Mouse (Mus musculus) layer of hippocampus, adult 9-11 months (tissue): Measurements from ENCODE around the gene Rgs19.

Experiments
- DNase-seq: peaks from one replicate; pipeline ENCODE4 v3.0.0; 2022

Rgs19 gene

DNA sequence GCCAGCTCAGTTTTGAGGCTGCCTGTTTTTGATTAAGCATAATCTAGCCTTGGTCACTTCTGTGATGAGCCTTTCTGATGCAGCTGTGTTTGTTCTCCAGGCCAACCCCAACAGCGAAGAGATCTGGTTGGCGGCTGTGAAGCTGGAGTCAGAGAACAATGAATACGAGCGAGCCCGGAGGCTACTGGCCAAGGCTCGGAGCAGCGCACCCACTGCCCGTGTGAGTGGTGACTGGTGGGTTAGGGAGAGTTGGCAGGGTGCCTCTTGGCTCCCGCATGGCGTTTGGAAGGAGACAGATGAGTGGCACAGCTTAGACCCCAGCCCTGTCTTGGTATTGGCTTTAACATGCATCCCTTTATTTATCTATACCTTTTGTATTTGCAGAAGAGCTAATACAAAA lies 44.9 kb downstream of the Rgs19 start:
- peak; percentile 53 for DNase-seq

GRCm38 (mm10) chr2:181646626-181647472 lies 46.9 kb downstream of the Rgs19 start:
- no peak for DNase-seq

DNA sequence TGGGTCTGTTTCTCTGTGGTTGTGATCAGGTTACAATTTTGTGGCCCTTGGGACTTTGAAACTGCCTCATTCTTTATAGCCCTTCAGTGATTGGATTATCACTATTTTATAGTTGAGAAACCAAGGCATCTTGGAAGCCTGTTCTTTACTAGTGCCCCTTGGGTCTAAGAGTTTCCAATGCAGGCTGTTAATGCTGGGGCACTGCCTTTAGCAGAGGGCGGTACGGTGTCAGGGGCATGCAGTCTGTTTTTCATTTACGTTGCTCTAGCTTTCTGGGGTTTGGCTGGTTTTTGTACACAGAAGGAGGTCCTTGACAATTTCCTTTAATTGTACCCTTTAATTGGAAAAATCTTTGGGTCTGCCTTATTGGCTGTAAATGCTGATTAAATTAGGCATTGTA lies 48.1 kb downstream of the Rgs19 start:
- DNase-seq: no peak

DNA sequence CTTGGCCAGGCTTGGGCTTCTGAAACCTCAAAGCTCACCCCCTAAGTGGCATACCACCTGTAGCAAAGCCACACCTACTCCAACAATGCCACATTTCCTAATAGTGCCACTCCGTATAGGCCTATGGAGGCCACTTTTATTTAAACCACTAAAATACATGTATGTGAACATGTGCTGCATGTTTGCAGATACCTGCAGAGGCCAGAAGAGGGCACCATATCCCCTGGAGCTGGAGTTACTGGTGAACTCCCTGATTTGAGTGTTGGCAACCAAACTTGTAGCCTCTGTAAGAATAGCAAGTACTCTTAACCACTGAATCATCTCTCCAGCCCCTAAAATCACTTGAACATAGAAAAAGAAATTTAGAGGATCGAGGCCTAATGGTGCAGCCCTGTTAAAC lies 49.4 kb downstream of the Rgs19 start:
- no peak for DNase-seq
